Mouse (Mus musculus): Measurements from ENCODE around the gene Btf3l4.

Btf3l4 gene

DNA sequence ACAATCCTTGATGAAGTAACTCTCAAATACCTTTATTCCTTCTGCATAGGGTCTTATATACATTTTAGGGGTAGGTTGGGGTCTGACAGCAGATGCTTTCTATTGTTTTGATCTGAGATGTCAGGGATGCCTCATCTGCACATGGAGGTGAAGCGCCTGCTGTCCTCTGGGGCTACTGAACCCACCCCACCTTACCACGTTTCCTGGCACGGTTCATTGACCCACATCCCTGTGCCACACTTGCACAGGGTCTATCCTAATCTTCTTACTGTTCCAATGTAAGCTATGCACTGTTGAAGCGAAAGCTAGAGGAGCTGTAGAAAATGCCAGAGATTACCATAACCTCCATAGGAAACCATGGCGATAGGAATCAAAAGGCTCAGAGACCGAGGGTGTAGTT lies 21.9 kb downstream of the Btf3l4 start:
- DNase-seq: no peak

DNA sequence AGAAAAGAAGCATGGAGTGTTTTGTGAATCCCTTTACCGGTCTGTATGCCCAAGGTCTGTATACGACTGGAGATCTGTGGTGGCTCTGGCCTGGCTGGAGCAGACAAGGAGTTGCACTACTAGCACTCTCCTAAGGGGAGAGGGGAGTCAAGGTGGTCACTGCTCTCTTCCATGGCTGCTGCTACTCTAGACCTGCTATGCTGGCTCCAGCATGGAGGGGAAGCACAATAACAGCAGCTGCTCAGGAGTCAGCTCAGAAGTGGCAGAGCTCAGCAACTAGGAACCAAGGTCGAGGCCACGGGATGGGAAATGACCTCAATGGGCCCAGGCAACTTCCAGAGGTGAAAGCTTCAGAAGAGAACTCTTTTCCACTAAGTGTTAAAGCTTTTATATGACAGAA lies 22.3 kb downstream of the Btf3l4 start:
- no peak for DNase-seq

DNA sequence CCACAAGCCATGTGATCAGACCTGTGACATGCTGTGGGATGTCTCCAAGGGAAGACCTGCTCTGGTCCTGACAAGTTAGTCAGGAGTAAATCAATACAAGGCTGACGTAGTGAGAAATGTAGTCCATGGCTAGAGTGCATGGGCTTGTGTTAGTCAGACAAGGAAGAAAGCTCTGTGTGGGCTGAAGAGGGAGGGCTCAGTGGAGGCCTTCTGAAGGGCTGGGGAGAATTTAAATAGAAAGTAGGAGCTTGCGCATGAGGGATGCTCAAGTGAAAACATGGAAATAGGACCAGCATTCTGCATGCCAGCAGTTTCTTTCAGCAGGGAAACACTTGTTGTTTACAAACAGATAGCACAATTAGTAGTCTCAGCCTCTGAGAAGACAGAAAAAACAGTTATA lies 29.9 kb downstream of the Btf3l4 start:
- no peak for DNase-seq

DNA sequence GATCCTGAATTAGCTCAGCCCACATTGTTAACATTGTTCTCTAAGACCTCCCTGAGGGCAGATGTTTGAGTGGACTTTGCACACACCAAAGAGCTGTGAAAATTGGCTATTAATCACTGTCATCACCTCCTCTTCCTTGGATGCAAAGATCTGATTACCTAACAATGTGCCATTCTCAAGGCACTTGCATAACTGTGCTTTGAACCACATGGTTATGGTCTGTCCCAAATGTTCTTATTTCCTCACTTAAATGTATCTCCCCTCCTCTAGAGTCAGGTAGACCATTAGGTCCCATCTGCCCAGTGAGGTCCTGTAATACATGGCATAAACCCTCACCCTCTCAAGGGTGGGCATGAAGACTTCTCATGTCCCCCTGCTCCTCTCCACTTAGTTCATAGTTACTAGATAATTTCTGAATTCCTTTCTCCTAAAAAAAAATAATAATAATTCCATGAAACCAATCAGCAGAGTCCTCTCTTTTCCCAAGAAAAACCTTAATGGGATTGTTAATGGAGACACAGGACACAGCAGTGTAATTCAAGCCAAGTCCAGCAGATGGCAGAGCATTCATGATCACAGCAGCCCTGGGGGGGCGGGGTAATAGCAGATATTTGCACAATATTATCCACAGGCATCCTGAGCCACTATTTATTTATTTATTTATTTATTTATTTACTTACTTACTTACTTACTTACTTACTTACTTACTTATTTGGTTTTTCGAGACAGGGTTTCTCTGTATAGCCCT lies 35.2 kb downstream of the Btf3l4 start:
- DNase-seq: peak; percentile 72 to 78

DNA sequence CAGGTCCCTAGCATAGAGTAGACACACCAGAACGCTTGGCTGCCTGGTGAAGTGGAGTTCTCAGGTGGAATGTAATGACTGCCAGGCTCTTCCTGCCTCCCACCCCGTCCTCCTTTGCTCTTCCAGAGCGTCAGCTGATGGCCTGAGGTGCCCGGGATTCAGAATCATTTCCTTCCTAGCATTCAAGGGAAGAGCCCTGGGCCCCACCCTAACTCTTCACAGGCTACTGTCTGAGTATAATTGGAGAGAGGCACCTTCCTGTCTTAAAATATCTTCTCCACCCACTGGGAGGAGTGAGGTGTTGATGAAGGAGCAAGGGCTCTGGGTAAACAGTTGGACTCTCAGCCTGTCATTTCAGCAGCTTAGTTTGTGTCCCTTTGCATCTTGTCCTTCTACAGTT lies 36.7 kb downstream of the Btf3l4 start:
- DNase-seq: no peak

DNA sequence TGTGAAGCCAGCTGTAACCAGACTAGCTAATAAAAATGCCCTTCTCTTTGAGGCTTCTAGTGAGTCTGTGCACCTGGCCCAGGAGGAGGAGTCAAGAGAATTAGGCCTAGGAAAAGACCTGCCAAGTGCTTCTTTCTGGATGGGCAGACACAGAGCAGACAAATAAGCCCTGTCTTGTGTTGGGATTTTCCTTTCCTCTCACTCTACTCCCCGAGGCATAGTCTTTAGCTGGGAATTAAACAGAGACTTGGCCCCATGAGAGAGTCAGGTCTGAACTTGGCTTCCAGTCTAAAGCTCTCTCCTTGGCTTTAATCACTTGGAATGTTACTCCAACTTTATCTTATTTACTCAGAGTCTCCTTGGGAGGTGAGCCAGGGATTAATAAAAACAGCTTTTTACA lies 39.5 kb downstream of the Btf3l4 start:
- no peak for DNase-seq

DNA sequence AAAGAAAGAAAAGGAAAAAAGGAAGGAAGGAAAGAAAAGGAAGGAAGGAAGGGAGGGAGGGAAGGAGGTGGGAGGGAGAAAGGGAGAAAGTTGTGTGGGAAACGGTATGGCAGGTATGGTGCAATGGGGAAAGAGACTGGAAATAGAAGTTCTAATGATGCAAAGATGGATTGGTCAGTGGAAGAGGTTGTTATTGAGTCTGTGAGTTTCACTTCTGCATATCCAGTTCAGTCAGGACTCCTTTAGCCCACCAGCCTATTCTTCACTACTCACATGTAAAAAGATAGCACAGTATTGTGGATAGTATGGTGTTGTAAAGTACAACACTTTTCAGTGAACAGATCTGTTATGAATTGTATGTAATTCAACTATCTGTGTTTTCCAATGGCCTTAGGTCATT lies 42.9 kb downstream of the Btf3l4 start:
- no peak for DNase-seq

DNA sequence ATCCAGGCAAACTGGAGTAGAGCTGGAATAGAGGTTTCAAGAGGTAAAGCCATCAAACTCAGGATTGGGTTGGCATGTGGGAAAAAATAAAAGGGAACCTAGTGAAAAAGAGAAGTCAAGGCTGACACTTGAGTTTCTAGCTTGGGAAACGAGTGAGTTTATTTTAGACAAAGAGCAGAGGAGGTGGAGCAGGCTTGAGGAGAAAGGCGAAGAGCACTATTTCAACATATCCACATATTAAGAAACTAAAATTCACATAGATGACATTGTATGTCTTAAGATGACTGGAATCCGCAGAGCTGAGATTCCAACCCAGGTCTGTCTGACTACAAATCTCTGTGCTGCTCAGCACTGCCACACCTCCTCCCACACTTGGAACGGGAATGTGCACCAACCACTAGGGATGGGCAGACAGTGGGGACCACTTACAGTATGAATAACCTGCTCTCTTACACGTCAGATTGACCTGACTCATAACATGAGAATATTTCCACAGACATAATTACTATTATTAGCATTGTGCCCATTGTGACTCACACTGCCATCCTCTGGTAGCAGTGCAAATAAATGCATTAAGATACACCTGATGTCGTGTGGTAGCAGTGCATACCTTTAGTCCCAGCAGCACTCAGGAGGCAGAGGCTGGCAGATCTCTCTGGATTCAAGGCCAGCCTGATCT lies 44.0 kb downstream of the Btf3l4 start:
- DNase-seq: no peak

DNA sequence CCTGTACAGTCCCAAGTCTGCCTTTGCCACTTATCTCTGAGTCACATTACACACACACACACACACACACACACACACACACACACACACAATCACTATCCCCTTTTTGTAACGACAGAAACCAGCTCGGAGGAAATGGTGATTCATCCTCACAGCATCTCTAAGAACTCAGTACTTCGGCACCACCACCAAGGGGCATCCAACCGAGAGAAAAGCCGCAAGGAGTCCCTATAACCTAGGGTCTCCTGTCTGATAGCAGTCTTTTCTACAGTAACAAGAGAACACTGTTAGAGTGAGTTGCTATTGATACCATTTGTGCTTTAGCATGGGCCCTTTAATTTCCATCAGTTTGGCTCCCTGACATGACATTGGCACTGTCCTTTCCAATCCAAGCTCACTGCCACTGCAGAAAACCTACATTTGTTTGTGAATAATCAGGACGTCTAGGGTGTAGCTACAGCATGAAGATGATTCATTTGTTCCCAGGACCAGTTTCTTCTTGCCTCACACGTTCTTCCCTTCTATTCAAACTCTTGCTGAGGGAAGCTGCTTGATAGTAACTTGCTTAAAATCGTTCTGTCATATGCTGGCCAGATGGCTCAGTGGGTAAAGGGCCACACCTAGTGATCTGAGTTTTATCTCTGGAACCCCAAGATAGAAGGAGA lies 50.9 kb downstream of the Btf3l4 start:
- DNase-seq: peak in 1 of 2 experiments; percentile 43

DNA sequence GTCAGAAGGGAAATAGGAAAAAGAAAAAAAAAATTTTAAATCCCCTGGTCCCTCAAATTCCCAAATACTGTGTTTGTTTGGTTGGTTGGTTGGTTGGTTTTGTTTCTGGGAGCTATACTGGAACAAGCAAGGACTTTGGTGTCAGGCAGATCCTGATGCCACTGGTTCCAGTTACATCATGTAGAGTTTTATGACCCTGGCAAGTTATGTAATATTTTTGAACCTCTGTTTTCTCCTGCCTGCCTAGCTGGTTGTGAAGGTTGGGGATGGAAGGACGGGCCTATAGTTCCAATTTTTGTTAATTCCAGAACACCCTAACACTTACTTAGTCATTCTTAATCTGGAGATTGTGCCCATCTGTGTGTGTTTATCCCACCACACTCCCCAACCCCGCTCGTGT lies 51.8 kb downstream of the Btf3l4 start:
- DNase-seq: peak in 1 of 2 experiments; percentile 46

DNA sequence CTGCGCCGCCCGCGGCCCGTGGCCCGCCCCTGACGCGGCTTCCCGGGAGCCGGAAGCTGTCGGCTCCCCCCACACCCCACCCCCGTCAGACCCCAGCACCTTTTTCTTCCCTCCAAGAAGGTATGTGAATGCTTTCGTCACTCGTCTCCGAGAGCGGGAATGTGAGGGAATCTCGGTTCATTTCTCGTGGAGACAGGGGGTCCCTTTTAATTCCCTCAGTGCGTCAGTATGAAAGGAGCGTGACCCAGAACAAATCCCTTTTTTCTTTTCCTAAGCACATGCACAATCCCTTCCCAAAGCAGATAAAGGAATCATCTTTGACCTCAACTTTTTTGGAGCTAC lies 52.6 kb downstream of the Btf3l4 start:
- no peak for DNase-seq

DNA sequence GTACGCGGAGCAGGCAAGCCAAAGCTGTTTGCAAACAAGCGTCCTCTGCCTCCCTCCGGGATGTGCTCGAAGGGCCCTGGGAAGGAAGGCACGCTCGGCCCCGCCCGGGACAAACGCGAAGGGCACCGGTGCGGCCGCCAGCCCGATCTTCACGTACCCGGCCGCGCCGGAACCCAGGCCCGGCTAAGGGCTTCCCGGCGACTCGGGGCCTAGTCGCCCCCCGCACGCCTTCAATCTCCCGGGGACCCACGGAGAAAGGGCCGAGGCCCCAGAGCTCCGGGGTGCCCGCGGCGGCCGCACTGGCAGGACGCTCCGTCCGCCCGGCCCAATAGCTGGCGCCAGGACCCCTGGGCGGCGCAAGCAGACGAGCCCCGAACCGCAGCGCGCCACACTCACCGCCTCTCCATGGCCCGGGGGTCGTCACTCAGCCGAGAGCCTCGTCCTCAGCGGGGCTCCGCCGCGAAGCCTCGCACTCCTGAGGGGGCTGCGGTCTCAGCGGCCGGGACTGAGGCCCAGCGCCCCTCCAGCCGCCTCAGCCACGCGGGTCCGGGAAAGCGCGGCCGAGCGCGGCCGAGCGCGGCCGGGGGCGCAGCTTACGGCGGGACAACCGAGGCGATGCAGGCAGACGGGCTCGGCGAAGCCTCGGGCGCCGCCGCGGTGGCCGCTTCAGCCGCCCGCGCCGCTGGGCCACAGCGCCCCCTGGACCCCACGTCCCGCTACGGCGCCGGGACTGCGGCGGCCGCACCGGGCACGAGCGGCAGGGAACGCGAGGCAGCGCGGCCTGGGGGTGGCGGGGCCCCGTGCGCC lies 53.2 kb downstream of the Btf3l4 start, which contains the start of gene Zfyve9:
Gene Zfyve9 (minus strand): TSS at position 742 of the 807 bp plus-strand sequence.
- peak; percentile 79 to 86 for DNase-seq

DNA sequence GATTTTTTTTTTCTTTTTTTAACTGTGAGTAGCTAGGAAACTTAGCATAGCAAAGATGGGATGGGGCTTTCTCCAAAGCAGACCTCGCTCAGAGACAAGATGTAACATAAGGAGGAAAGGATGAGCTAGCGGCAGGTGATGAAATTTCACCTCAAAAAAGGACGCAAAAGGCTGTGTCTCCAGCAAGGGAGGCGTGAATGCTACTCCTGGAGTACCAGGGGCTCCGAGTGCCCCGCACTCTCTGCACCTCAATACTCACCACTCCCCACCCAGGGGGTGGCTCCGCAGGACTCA lies 53.7 kb downstream of the Btf3l4 start:
- DNase-seq: no peak

DNA sequence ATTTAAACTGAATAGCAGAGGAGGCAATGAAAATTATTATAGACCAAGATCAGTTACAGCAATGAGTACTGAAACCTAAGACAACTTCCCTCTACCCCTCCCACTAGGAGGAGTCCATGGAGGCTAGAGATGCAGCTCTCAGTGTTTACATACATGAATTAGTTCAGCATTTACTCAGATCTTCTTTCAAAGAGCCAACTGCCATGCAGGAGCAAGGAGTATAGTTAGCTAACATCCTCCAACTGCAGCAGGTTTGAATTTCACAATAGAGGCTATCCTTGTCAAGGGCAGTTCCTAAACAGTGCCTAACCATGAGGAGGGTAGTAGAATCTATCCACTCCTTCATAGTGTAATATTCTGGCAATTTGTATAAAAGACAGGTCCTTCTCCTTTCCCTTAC lies 64.9 kb downstream of the Btf3l4 start:
- DNase-seq: no peak

All from cerebellum, postnatal 36 days (tissue).